Mouse (Mus musculus): ENCODE measurements around the gene Cpne5.
A peak's percentile ranks its signal among the peaks of the same experiment; 100 is the strongest.
"Not testable (repeated sequence)": the region's sequence is repeated elsewhere in the genome, so short reads cannot be mapped to it uniquely, and the experiment has no call there.

Gene Cpne5

GRCm38 (mm10) chr17:29256507-29256906, 18.5 kb upstream of the Cpne5 start:
- DNase-seq, result no peak

- not testable (repeated sequence) for DNase-seq
These were observed 16.8 kb upstream of the Cpne5 start for GRCm38 (mm10) chr17:29254784-29255183.

GRCm38 (mm10) chr17:29253684-29254083, 15.7 kb upstream of the Cpne5 start:
- no peak for DNase-seq

GRCm38 (mm10) chr17:29253236-29253635, 15.3 kb upstream of the Cpne5 start:
- DNase-seq, result no peak

GRCm38 (mm10) chr17:29251608-29252390, 13.8 kb upstream of the Cpne5 start:
- no peak for DNase-seq

- DNase-seq, result not testable (repeated sequence)
These were observed 13.0 kb upstream of the Cpne5 start for GRCm38 (mm10) chr17:29251006-29251405.

GRCm38 (mm10) chr17:29249512-29249911, 11.5 kb upstream of the Cpne5 start:
- DNase-seq, result peak; percentile 55

GRCm38 (mm10) chr17:29247881-29248280, 9.9 kb upstream of the Cpne5 start:
- no peak for DNase-seq

GRCm38 (mm10) chr17:29246602-29247001, 8.6 kb upstream of the Cpne5 start:
- peak; percentile 89 for DNase-seq

- peak; percentile 34 for DNase-seq
These were observed 7.8 kb upstream of the Cpne5 start for GRCm38 (mm10) chr17:29245725-29246124.

GRCm38 (mm10) chr17:29244912-29245311, 6.9 kb upstream of the Cpne5 start:
- DNase-seq, result peak; percentile 41

- DNase-seq, result peak; percentile 30
These were observed 516 bp upstream of the Cpne5 start for GRCm38 (mm10) chr17:29238421-29238945.

- DNase-seq, result no peak
These were observed 648 bp downstream of the Cpne5 start for GRCm38 (mm10) chr17:29237267-29237771.

- DNase-seq, result no peak
These were observed 1.9 kb downstream of the Cpne5 start for GRCm38 (mm10) chr17:29236111-29236510.

- no peak for DNase-seq
These were observed 6.9 kb downstream of the Cpne5 start for GRCm38 (mm10) chr17:29231109-29231508.

GRCm38 (mm10) chr17:29220631-29221030, 17.3 kb downstream of the Cpne5 start:
- DNase-seq, result no peak

GRCm38 (mm10) chr17:29218017-29218416, 19.9 kb downstream of the Cpne5 start:
- peak; percentile 51 for DNase-seq

- DNase-seq, result no peak
These were observed 21.9 kb downstream of the Cpne5 start for GRCm38 (mm10) chr17:29216078-29216477.

GRCm38 (mm10) chr17:29214655-29215054, 23.3 kb downstream of the Cpne5 start:
- DNase-seq, result no peak

- DNase-seq, result no peak
These were observed 23.8 kb downstream of the Cpne5 start for GRCm38 (mm10) chr17:29214193-29214456.

- peak; percentile 67 for DNase-seq
These were observed 24.4 kb downstream of the Cpne5 start for GRCm38 (mm10) chr17:29213381-29214192.

GRCm38 (mm10) chr17:29211836-29212235, 26.1 kb downstream of the Cpne5 start:
- no peak for DNase-seq

- DNase-seq, result no peak
These were observed 27.9 kb downstream of the Cpne5 start for GRCm38 (mm10) chr17:29210037-29210436.

- no peak for DNase-seq
These were observed 31.9 kb downstream of the Cpne5 start for GRCm38 (mm10) chr17:29206052-29206451.
